Mouse (Mus musculus): Measurements from ENCODE around the gene Jak1.
"Not testable (repeated sequence)": the region's sequence is repeated elsewhere in the genome, so short reads cannot be mapped to it uniquely, and the experiment has no call there.

Gene Jak1

DNA sequence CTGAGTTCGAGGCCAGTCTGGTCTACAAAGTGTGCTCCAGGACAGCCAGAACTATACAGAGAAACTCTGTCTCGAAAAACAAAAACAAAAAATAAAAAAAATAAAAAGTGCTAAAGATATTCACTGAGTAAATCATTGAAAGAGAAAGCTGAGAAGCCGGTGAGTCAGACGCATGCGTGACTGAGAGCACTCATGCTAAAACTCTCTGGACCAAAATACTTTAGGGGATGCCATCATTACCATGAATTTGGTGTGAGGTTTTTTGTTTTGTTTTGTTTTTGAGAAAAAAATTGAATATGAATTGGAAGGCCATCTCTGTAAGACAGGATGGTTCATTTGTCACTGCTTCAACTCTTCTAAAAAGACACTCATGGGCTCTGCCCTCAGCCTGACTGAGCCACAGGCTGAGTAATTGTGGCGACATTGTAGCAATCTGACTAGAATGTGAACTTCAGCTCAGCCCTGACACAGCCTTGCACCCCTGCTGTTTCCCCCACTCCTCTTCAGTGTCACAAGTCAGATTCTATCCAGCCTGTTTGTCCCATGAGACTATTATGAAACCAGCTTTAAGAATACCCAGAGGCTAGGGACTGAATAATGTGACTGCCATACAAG lies 11.5 kb upstream of the Jak1 start:
- DNase-seq (ENCODE audit: low read depth, low spot score) = no peak

DNA sequence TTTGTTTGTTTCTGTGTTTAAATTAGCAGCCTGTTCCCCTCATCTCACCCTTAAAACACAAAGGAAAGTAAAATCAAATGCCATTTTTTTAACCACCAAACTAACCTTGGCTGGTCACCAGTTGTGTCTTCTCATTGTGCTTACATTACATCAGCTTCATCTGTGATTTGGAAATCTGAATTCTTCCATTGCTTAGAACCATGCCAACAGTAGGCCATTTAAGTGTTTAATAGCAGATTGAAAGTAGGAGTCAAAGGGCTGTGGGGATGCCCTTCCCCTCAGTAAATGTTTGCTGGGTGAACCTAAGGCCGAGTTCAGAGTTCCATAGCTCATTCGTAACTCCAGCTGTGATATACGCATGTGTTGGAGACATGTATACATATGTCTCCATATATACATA lies 10.8 kb upstream of the Jak1 start:
- no peak for DNase-seq (ENCODE audit: low read depth, low spot score)

DNA sequence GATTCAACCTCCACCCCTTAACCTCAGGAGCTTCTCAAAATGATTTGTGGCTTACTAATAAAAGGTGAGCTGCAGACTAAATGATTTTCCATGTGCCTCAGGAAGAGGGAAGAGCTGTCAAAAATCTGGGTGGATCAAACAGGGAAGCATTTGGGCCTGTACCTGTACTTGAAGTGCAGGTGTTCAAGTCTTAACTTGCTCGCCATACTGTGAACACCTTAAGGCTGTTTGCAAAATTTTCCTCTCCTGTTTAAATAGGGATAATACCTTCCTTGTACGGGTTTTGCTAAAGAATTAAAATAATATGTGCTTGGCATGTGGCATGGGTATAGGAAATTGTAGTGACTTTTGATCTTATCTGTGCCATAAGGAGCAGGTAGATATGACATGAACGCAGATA lies 5.7 kb upstream of the Jak1 start:
- no peak for DNase-seq (ENCODE audit: low read depth, low spot score)

DNA sequence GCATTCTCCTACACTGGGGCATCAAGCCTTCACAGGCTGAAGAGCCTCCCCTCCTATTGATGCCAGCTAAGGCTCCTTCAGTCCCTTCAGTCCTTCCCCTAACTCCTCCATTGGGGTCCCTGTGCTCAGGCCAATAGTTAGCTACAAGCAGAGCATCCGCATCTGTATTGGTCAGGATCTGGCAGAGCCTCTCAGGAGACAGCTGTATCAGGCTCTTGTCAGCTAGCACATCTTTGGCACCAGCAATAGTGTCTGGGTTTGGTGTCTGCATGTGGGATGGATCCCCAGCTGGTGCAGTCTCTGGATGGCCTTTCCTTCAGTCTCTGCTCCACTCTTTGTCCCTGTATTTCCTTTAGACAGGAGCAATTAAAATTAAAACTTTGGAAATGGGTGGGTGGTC lies 3.4 kb upstream of the Jak1 start:
- not testable (repeated sequence) for DNase-seq (ENCODE audit: low read depth, low spot score)

DNA sequence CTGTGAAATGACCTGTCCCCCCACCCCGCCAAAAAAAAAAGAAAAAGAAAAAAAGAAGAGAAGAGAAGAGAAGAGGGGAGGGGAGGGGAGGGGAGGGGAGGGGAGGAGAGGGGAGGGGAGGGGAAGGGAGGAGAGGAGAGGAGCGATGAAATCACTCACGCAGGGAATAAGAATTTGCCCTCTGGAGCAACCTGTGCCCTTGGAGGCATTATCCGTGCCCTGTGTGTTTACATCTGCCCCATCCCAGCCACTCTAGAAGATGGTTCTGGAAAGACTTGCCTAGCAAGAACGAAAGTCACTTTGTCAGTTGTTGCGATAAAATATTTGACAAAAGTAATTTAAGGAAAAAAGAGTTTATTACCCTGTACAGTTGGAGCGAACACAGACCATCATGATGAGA lies 441 bp upstream of the Jak1 start:
- DNase-seq (ENCODE audit: low read depth, low spot score) = no peak

DNA sequence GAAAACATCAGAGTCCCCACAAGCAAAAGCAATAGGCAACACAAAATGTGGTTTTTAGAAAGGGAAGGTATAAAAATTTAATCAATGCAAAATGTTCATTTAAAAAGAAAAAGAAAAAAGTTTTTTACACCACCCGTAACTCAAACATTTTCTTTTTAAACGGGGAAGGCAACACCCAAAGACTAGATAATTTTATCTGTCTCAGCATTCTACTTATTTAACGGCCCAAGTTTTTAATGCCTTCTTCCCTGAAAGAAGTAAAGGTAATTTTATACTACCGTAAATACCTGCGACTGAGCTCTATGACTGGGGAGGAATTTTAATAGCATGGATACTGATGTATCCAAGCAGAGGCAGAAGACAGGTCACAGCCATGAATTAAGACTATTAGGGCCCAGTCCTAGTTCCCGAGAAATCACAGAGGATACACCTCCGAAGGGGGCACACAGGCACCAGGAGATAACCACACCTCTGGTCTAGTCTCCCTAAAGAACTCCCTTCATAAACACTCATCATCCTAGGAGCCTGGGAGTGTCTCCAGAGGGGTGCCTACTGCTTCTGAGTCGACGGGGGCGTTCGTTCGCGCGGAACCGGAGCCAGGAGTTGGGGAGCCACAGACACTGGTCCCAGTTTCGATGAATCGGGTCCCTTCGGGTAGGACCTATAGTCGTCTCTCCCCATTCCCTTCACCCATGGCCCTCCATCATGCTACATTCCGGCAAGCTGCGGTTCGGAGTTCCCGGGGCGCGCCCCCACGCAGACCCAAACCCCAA lies 928 bp downstream of the Jak1 start:
- DNase-seq (ENCODE audit: low read depth, low spot score) = peak; percentile 28

DNA sequence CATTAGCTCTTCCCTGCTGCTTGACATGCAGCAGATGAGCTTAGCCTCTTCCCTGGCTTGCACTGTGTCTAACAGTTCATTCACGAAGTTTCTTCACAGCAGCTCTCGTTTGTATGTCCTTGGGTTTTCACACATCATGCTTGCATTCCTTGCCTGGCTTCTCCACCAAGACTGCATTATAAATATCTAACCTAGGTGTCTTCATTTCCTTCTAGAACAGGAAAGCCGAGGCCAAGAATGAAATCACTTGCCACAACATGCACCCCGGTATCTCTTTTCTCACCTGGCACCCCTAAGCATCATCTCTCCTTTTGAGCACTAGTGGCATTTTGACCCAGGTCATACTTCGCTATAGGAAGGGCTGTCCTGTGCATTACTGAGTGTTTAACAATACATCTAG lies 3.5 kb downstream of the Jak1 start:
- no peak for DNase-seq (ENCODE audit: low read depth, low spot score)

DNA sequence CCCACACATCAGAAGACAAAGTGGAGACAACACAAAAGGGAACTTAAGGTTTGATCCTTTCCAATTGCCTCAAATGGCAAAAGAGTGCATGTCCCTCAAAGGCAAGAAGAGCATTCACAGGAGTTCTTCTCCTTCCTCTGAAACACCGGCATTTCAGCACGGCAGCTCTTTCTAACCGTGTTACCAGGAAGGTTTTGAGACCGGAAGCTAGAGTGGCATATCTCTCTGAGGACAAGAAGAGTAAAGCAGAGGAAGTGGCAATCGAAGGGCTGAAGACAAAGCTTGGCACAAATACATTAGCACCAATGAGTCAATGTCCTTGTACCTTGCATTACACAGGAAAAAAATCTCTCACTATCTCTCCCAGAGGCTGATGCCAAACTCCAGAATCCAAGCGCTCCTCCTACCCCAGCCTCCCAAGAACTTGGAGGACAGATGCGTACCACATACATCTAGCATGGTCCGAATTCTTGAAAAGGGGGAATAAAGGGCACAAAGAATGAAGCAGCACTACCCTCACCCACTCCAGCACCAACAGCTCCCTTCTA lies 4.3 kb downstream of the Jak1 start:
- no peak for DNase-seq (ENCODE audit: low read depth, low spot score)

DNA sequence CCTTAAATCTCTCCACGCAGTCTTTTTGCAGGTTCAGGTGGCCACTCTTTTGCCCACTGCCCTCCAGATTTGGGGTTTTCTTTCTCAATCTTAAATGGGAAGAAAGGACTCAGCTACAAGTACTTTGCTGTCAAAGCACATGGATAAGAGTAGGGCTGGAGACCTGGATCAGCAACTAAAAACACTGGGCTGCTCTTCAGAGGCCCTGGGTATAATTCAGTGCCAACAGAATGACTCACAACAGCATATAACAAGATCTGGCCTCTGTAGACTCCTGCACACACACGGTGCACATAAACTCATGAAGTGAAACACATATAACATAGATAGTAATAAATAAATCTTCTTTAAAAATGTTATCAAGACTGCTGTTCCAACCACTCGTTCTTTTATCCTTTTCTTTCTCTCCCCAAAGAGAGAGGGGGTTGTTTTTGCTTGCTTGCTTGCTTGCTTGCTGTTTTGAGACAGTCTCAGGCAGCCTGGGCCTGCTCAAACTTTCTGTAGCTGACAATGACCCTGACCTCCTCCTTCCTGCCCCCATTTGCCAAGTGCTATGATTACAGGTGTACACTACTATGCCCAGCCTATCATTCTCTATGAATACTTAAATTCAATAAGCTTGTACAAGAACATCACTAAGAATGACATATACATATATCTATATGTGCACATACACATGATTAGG lies 8.4 kb downstream of the Jak1 start:
- no peak for DNase-seq (ENCODE audit: low read depth, low spot score)

DNA sequence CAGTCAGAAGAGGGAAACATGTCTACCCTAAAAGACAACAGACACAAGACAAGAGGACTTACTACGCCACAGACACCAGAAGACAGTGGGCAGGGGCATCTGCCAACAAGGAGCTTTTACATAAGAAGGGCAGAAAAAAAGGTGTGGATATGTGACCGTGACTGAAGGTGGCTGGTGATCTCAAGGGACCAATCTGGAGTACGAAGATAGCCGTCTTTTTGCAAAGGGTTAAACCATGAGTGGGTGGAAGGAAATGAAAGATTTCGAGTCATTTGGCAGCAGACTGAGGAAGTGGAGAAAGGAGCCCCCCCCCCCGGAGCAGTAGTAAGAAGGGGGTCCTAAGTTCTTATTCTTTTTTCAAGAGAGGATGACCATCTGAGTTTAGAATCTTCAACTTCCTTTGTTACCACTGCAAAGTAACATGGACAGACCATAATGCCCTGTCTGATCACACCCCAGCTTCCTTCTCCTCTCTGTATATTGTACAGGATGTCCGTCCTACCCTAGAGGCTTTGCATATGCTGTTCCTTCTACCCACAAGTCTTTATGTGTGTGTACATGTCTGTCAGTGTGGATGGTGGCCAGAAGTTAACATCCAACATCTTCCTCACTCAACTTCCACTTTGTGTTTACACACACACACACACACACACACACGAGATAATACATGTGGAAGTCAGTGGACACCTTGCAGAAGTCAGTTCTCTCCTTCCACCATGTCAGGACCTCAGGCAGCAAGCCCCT lies 10.3 kb downstream of the Jak1 start:
- DNase-seq (ENCODE audit: low read depth, low spot score) = no peak

DNA sequence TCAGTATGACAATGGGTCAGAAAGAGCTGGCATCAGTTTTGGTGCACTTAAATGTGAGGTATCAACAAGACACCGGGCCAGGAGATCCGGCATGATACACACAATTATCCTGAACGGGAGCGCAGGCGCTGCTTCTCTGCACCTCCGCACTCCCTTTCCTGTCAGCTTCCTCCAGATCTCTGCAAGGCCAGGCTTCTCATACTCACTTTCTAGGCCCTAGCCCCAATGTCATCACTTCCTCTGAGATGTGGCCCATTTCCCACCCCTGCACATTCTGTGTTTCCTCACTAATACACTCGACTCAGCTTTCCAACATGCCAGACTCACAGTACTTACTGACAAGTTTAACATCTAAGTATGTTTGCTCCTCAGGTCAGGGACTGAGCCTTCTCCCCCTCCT lies 11.1 kb downstream of the Jak1 start:
- no peak for DNase-seq (ENCODE audit: low read depth, low spot score)

DNA sequence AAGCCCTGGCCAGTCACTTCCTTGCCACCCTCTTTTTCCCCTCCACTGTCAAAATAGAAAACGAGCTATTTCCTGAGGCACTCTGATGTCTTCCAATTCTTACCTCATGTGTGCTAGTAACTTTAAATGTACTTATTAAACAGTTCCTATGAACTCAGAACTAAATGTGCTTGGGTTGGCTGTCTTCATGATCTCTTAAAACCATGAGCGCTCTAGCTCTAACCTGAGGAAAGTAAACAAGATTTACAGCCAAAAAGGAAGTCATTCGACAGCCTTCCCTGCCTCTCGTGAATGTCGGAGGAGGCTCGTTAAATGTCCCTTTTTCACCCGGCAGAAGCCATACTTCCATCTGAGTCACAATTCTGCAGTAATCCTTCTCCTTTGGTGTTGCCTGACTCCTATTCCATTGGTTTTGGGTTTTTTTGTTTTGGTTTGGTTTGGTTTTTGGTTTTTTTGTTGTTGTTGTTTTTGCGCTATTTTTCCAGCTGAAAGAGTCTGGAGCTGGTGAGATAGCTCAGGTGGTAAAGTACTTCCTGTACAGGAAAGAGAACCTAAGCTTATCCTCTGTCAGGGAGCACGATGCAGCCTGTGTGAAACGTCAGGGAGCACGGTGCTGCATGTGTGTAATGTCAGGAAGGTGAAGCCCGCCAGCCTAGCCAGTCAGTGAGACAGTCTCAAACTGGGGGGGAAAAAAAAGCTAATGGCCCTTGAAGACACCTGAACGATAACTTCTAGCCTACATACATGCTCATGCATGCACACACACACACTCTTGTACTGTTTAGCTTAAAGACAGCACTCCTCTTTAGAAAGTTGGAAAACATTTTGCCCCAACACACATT lies 12.1 kb downstream of the Jak1 start:
- DNase-seq (ENCODE audit: low read depth, low spot score) = no peak

DNA sequence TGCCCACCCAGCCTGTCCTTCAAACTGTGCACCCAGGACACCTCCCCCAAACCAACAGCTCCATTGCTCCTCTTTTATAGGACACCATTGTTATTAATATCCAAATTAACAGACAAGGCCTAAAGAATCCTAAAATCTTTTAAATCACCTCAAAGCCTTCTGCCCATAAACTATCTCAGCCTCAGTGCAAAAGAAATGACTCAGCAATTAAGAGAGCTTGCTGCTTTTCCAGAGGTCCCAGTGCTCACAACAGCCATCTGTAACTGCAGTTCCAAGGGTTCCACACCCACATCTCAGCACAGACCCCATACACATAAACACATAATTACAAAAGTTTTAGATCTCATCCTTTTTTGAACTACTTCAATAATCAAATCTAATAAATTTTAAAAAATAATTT lies 13.1 kb downstream of the Jak1 start:
- DNase-seq (ENCODE audit: low read depth, low spot score) = no peak

DNA sequence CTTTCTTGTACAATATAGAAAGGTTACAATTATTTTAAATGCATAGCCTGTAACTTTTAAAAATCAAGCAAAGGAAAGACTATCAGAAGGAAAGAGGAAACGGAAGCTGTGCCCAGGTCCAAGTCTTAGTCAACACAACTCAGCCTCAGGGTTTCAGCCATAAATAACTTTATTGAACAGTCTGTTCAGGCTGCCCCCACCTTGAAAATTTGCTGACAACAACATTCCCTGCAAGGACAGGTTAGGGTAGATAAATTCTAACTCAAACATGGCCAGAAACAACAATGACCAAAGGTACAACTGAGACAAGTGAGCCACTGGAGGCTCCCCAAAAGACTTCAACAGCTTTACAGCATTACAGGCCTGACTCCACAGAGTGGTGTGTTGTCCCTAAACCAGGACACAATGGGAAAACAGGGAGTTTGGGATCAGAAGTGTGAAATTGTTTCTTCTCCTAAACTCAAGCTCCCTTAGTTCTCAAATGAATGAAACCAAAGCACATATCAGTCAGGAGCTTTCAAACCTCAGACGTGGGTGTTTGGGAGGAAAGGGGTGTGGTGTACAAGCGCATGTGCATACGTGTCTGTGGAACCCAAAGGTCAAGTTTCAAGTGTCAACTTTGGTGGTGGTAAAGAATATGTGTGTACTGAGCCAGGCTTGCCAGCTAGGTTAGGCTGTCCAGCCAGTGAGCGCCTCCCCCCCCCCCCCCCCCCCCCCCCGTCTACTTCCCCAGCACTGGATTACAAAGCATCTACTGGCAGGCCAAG lies 14.9 kb downstream of the Jak1 start:
- DNase-seq (ENCODE audit: low read depth, low spot score) = no peak

DNA sequence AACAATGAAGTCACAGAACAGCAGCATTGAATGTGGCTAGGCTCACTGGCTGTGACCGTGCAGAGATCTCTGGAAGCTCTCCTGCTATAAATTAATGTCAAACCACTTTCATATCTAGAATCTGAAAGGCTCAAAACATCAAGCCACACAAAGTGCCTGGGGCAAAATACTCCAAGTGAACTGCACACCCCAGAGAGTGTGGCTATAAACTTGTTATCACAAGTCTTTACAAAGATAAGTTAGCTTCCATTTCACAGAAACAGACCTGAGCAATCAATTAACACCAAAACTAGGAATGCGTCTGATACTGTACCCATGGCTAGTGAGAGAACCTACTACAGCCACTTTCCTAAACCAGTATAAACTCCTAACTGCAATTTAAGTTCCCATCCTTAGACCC lies 17.7 kb downstream of the Jak1 start:
- DNase-seq (ENCODE audit: low read depth, low spot score) = no peak

DNA sequence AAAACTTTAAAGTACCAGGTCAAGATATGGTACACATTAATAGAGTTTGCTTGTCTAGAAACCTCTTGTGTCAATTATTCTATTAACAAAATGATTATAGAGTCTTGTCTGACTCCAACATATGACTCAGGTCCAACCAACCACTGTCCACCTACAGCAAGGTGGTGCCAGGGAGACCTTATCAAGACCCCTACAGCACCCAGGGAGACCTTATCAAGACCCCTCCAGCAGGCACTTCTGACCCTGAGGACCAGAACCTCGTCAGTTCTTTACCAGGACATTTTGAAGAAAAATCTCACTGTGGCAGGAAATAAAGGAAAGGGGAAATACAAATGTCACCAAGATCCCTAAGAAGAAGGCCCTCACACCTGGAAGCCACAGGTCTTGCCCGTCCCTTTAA lies 18.5 kb downstream of the Jak1 start:
- DNase-seq (ENCODE audit: low read depth, low spot score) = no peak

DNA sequence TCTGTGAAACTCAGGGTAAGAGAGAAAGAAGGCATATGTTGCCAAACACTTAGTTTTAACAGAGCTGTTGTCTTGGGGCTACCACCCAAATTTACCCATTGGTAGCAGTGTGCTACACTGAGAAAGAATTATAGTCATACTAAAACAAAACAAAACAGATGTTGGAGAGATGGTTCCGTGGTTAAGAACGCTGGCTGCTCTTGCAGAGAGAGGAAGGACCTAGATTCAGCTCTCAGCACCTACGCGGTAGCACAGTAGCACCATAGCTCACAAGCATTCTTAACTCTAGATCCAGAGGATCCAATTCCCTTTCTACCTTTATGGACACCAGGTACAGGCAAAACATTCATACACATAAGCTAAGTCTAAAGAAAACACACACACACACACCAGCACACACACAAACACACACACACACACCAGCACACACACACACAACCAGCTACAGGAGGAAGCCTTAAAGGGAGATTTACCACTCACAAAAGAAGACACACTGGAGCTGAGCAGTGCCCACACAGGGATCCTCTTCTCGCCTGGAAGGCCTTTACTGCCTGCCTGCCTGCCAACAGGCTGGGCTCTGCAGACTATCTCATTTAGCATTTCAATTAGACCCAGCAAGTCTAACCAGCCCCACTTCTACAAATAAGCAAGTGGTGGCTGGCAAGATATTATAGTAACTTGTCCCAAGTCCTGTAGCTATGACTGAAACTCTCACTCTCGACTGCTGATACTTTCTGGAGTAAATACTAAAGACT lies 20.6 kb downstream of the Jak1 start:
- DNase-seq (ENCODE audit: low read depth, low spot score) = no peak

DNA sequence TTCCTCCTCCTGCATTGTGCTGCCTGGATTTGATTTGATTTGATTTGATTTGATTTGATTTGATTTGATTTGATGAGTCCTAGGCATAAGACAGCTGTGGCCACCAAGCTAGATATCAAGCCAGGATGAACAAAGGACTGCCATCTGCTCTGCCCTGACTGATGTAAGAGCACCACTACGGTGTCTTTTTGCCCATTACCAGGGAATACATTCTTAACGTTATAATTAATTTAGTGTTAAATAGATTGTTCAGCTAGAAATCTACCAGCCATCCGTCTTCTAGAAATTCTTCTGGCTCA lies 24.3 kb downstream of the Jak1 start:
- no peak for DNase-seq (ENCODE audit: low read depth, low spot score)

DNA sequence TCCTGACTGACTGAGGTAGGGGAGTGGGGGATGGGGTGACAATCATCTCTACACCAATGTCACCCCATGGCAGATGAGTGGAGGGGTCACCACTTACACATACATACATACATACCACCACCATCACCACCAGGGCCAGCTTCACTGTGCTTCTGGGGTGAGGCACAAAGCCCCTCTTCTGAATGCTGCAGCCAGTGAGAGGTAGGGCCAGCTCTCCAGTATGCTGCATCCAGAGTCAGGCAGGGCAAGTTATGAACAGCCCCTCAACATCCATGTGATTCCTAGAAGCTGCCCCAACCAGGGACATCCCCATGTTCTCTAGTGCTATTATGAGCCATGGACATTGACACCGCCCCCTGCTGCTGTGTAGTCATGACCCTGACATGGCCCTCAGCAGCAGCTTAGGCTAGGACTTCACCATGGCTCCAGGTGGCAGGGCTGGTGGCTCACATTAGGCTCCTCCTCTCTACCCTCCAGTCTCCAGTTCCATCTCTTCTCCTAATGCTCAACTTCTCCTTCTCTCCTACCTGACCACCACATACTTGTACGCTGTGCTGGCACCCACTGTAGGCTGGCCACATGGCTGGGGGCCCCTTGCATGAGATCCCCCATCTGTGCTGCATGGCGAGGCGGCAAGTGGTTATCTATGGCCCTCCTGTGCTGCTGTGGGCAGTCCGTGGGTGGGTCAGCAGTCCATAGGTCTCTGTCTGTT lies 24.8 kb downstream of the Jak1 start:
- DNase-seq (ENCODE audit: low read depth, low spot score) = no peak
